Mouse (Mus musculus) embryonic facial prominence, embryonic 13.5 days (tissue): ENCODE results near the gene Nsg1. TPM values are rescaled to one million over a fixed set of nuclear protein-coding genes. Genes with fewer than 3 reads are reported as not detected.

Experiments
- ATAC-seq: fragments of 200-750 bp; cut with Nextera tagmentation; 2 replicates; pipeline ENCODE4 v1.8.0; 2017; ENCODE audit warnings: low read depth; ENCODE audit not compliant: insufficient number of reproducible peaks, insufficient read depth, low FRiP score, low TSS enrichment
- H3K27ac ChIP-seq: fragments of 300-500 bp; sonication (generic); 2 replicates; pipeline ENCODE4 v1.5.1; 2015; ENCODE audit warnings: moderate library complexity, mild to moderate bottlenecking, inconsistent platforms
- H3K27me3 ChIP-seq: fragments of 300-500 bp; sonication (generic); 2 replicates; pipeline ENCODE4 v1.6.1; 2015; ENCODE audit warnings: mild to moderate bottlenecking, inconsistent platforms
- H3K36me3 ChIP-seq: fragments of 300-500 bp; sonication (generic); 2 replicates; pipeline ENCODE4 v1.6.1; 2015; ENCODE audit warnings: mild to moderate bottlenecking, inconsistent platforms
- H3K4me1 ChIP-seq: fragments of 300-500 bp; sonication (generic); 2 replicates; pipeline ENCODE4 v1.6.1; 2015; ENCODE audit warnings: inconsistent platforms
- H3K4me2 ChIP-seq: fragments of 300-500 bp; sonication (generic); 2 replicates; pipeline ENCODE4 v1.6.1; 2015; ENCODE audit warnings: moderate library complexity, mild to moderate bottlenecking, inconsistent platforms
- H3K4me3 ChIP-seq: fragments of 300-500 bp; sonication (generic); 2 replicates; pipeline ENCODE4 v1.5.1; 2015; ENCODE audit warnings: mild to moderate bottlenecking, inconsistent platforms
- H3K9ac ChIP-seq: fragments of 300-500 bp; sonication (generic); 2 replicates; pipeline ENCODE4 v1.6.1; 2015; ENCODE audit warnings: mild to moderate bottlenecking, inconsistent platforms
- H3K9me3 ChIP-seq: fragments of 300-500 bp; sonication (generic); 2 replicates; pipeline ENCODE4 v1.6.1; 2016; ENCODE audit warnings: inconsistent platforms
- WGBS: fragments of 180-500 bp; shearing (Covaris S2); methylation state at CpG from one replicate; pipeline ENCODE4 v1.1.7; 2015; ENCODE audit warnings: mixed read lengths; 5-methylcytosine and 5-hydroxymethylcytosine counted together
- polyA plus RNA-seq: library from polyadenylated mRNA; unstranded; fragments of >200 nt; fragmentation: Nextera tagmentation; extraction: Ambion mirVana; gene quantifications from 2 replicates; pipeline ENCODE4 v1.2.1, GENCODE M21; 2015

Gene Nsg1
- polyA plus RNA-seq, 1 experiment from 2014 or later, result 169 TPM

- 66% methylated on average over 4 of the region's 4 CpGs for WGBS
- Histone ChIP-seq H3K4me2 (no peak overlapping the region), H3K4me1 (peaks cover 5% of the 10 kb centered on the region; the same call in 1 of the 2 replicates), H3K27ac (no peak overlapping the region), H3K9ac (no peak overlapping the region), H3K36me3 (peaks cover 5% of the 10 kb centered on the region; the same call in 1 of the 2 replicates), H3K9me3 (no peaks in the 10 kb centered on the region), H3K4me3 (no peak overlapping the region), H3K27me3 (no peaks in the 10 kb centered on the region)
- no peak for ATAC-seq
These were observed 62.1 kb downstream of the Nsg1 start for GRCm38 (mm10) chr5:38097501-38098093.

GRCm38 (mm10) chr5:38094331-38094730, 65.4 kb downstream of the Nsg1 start:
- Histone ChIP-seq H3K4me2 (no peak overlapping the region), H3K9ac (no peak overlapping the region), H3K27me3 (no peaks in the 10 kb centered on the region), H3K9me3 (no peaks in the 10 kb centered on the region), H3K4me3 (no peak overlapping the region), H3K27ac (no peak overlapping the region), H3K36me3 (peaks cover 5% of the 10 kb centered on the region; the same call in 1 of the 2 replicates), H3K4me1 (peaks cover 19% of the 10 kb centered on the region)
- 90% methylated on average over 2 of the region's 2 CpGs for WGBS
- ATAC-seq, result no peak

GRCm38 (mm10) chr5:38091966-38092304, 67.8 kb downstream of the Nsg1 start:
- no peak for ATAC-seq
- 58% methylated on average over 2 of the region's 2 CpGs for WGBS

GRCm38 (mm10) chr5:38091046-38091965, 68.4 kb downstream of the Nsg1 start:
- no peak for ATAC-seq
- no peaks in the 10 kb centered on the region for H3K27me3 ChIP-seq
- peaks cover 20% of the 10 kb centered on the region for H3K4me1 ChIP-seq
- H3K4me2 ChIP-seq, result no peak overlapping the region
- H3K27ac ChIP-seq, result peak overlapping the region; percentile 8; the same call in 1 of the 2 replicates
- peaks cover 5% of the 10 kb centered on the region; the same call in 1 of the 2 replicates for H3K36me3 ChIP-seq
- no peak overlapping the region for H3K9ac ChIP-seq
- WGBS, result 66% methylated on average over 8 of the region's 8 CpGs
- no peak overlapping the region for H3K4me3 ChIP-seq
- no peaks in the 10 kb centered on the region for H3K9me3 ChIP-seq

More at GRCm38 (mm10) chr5:38091966-38092304, 67.8 kb downstream of the Nsg1 start:
- H3K9ac ChIP-seq, result no peak overlapping the region
- no peaks in the 10 kb centered on the region for H3K27me3 ChIP-seq
- H3K9me3 ChIP-seq, result no peaks in the 10 kb centered on the region
- H3K27ac ChIP-seq, result no peak overlapping the region
- peaks cover 5% of the 10 kb centered on the region; the same call in 1 of the 2 replicates for H3K36me3 ChIP-seq
- no peak overlapping the region for H3K4me3 ChIP-seq
- H3K4me2 ChIP-seq, result no peak overlapping the region
- peaks cover 18% of the 10 kb centered on the region for H3K4me1 ChIP-seq

GRCm38 (mm10) chr5:38090581-38090980, 69.1 kb downstream of the Nsg1 start:
- H3K4me2 ChIP-seq, result no peak overlapping the region
- H3K9me3 ChIP-seq, result no peaks in the 10 kb centered on the region
- 46% methylated on average over 3 of the region's 3 CpGs for WGBS
- H3K36me3 ChIP-seq, result peaks cover 5% of the 10 kb centered on the region; the same call in 1 of the 2 replicates
- H3K4me3 ChIP-seq, result no peak overlapping the region
- no peaks in the 10 kb centered on the region for H3K27me3 ChIP-seq
- ATAC-seq, result no peak
- H3K4me1 ChIP-seq, result peaks cover 27% of the 10 kb centered on the region
- peak overlapping the region; percentile 8; the same call in 1 of the 2 replicates for H3K27ac ChIP-seq
- H3K9ac ChIP-seq, result no peak overlapping the region

- no peak overlapping the region for H3K9ac ChIP-seq
- 71% methylated on average over 3 of the region's 3 CpGs for WGBS
- H3K4me2 ChIP-seq, result no peak overlapping the region
- no peaks in the 10 kb centered on the region for H3K27me3 ChIP-seq
- peaks cover 30% of the 10 kb centered on the region for H3K4me1 ChIP-seq
- no peak for ATAC-seq
- H3K9me3 ChIP-seq, result no peaks in the 10 kb centered on the region
- H3K27ac ChIP-seq, result peak overlapping the region; percentile 8; the same call in 1 of the 2 replicates
- no peak overlapping the region for H3K4me3 ChIP-seq
- peaks cover 3% of the 10 kb centered on the region; the same call in 1 of the 2 replicates for H3K36me3 ChIP-seq
These were observed 69.6 kb downstream of the Nsg1 start for GRCm38 (mm10) chr5:38090111-38090510.

Other genes with a start within 250 kb of the Nsg1 start
- 61.7 and 67.5 TPM in 2 replicates for gene Stx18, start 121.2 kb downstream of the Nsg1 start, polyA plus RNA-seq
- gene Zbtb49, start 60.5 kb upstream of the Nsg1 start, polyA plus RNA-seq, result 16.3 and 16.9 TPM in 2 replicates
- 103 and 133 TPM in 2 replicates for gene Lyar, start 60.6 kb upstream of the Nsg1 start, polyA plus RNA-seq
- 65.7 and 71.6 TPM in 2 replicates for gene Tmem128, start 100.3 kb upstream of the Nsg1 start, polyA plus RNA-seq
- gene Otop1, start 116.1 kb upstream of the Nsg1 start, polyA plus RNA-seq, result not detected in 2 replicates
- gene Drd5, start 159.5 kb upstream of the Nsg1 start, polyA plus RNA-seq, result 0.08 and 0.22 TPM in 2 replicates